Mouse (Mus musculus) fat pad, adult 2 months (tissue): ENCODE data around the gene Gm10184.
"Not testable (repeated sequence)": the region's sequence is repeated elsewhere in the genome, so short reads cannot be mapped to it uniquely, and the experiment has no call there.

Experiments
- DNase-seq: peaks from one replicate; pipeline ENCODE4 v3.0.0-alpha.2; 2011; ENCODE audit warnings: low read depth, low spot score; ENCODE audit errors: extremely low read depth

Gm10184 gene

DNA sequence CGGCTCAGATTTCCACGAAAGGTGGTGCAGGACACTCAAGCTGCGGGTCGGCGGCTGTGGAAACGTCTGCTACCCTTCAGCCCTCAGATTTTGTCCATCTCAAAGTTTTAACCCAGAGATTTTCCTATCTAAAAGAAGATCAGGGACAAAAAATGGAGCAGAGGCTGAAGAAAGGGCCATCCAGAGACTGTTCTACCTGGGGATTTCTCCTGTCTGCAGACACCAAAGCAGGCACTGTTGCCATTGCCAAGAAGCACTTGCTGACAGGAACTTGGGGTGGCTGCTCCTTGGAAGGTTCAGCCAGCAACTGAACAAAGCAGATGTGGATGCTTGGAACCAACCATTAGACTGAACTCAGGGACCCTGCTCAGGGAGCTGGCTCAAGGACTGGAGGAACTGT lies at the start of gene Gm10184:
Gm10184 (minus strand) TSS at position 101 of the 400 bp plus-strand sequence.
- no peak for DNase-seq

DNA sequence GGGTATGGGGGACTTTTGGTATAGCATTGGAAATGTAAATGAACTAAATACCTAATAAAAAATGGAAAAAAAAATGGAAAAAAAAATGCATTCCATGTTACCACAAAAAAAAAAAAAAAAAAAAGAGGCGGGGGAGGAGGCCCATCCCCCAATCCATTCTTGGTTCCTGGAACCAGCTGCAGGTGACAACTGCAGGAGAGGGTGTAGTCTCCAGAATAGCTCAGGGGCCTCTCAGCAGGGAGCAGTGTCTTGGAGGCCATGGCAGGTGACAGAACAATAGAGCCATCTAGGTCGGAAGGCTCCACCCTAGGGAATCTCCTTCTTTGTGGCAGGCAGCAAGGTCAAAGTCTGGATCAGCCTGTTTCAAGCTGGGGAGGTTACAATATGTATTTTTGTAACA lies 23.7 kb upstream of the Gm10184 start:
- no peak for DNase-seq

DNA sequence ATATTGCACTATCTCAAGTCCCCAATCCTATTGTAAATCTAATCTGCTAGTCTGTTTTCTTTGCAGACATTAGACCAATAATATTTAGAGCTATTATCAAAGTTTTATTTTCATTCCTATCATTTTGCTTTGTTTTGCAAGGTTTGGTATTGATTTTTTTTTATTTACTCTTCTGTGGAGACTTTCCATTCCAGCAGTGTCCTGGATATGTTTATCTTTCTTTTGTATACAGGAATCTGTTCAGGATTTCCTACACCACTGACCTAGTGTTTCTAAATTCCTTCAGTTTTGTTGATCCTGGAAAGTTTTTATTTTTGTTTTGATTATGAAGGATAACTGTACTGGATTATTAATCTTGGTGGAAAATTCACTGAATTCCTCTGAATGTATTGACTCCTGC lies 2.6 kb downstream of the Gm10184 start:
- no peak for DNase-seq

DNA sequence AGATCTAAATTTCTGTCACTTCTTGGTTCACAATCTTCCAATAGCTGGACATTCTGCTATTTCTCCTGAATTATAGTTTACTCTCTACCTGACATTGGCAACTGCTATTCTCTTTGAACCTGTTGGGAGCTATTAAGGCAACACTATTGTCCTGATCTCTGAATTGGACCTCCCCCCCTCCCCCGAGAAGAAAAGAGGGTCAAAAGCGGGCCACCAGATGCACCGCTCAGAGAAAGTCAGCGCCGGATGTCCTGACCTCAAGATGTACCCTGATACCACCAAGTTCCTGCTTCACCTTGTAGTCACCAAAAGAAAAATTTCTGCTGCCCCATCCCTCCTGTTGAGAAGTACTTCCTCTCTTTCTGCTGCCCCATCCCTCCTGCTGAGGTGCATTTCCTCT lies 5.5 kb downstream of the Gm10184 start:
- not testable (repeated sequence) for DNase-seq

DNA sequence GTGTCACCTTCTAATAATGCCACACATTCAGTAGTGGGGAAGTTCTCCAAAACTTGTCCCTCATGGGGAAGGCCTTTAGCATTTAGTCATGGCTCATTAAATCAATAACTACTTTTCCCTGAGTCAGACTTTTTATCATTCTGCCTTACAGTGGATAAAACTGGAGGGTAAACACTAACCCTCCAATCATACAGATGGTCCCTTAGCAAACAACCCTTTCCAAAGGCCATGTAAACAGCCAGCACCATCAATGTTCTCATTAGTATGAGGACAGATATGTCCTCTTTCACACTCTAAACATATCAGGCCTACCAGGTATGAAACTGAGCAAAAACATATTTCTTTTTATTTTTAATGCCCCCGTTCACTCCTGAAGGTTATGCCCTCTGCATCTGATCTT lies 7.5 kb downstream of the Gm10184 start:
- no peak for DNase-seq

DNA sequence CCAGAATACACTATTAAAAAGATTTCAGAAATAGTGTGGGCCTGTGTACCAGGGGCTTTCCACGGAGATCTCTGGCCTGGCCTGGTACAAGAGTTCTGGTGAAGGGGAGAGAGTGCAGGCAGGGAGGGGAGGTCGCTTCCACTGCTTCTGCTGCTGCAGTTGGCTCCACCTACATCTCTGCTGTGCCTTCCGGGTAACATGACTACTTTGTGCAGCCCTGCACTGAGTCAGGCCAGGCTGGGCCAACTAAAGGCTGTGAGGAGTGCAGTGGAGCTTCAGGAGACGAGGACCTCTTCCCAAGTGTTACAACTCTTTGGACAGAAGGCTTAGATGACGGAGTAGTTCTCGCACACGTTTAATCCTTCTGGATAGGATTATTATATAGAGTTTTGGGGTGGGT lies 9.6 kb downstream of the Gm10184 start:
- DNase-seq = no peak

DNA sequence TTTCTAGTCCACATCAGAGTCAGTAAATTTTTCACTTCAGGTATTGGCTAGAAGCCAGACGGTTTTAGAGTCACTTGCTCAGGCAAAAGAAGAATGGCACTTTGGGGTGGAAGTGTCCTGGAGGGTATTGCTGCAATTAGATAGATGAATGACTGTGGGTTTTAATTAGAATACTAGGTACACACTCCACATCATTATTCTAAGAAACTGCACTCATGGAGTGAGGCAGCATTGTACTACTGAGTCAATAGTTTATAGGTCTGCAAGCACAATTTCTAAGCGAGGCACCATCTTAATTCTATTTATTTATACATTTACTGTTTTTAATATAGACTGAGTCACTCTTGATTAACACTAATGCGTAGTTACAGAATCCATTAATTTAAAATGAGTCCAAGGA lies 10.4 kb downstream of the Gm10184 start:
- no peak for DNase-seq

DNA sequence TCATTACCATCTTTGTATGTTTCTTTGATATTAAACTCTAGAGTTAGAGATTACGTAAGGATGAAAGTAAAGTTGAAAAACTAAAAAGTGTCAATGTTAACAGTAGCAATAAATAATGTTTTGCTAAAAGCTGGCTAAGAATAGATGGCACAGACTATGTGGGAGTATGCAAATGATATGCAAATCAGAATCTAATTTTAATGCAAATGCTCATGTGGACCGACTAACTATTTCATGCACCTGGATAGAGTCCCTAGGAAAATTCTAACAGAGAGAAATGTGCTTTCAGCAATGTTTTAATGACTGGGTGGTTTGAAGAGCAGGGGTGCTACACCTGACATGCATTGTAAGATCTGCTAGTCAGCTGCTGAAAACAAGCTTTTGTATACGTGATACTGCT lies 45.3 kb downstream of the Gm10184 start:
- DNase-seq = no peak
